Mouse (Mus musculus) forebrain, embryonic 16.5 days (tissue): ENCODE measurements at regions not wholly inside any gene's neighbourhood (a gene's known extent, or its start where the extent isn't known, plus 50 kb on each side); places are given as distances from the start of the nearest gene placed in this dataset.
A peak's percentile ranks its signal among the peaks of the same experiment; 100 is the strongest.

ENCODE experiments used
- ATAC-seq: fragments of 200-750 bp; cut with Nextera tagmentation; 2 replicates; pipeline ENCODE4 v1.8.0; 2017; ENCODE audit warnings: mild to moderate bottlenecking, moderate library complexity
- H3K27ac ChIP-seq: fragments of 300-500 bp; sonication (generic); 2 replicates; pipeline ENCODE4 v1.5.1; 2014; ENCODE audit warnings: low read length, control low read depth
- H3K27me3 ChIP-seq: fragments of 300-500 bp; sonication (generic); replicated peaks from 2 replicates; pipeline ENCODE4 v1.6.1; 2014; ENCODE audit warnings: low read length; ENCODE audit not compliant: control insufficient read depth, insufficient read depth
- H3K36me3 ChIP-seq: fragments of 300-500 bp; sonication (generic); 2 replicates; pipeline ENCODE4 v1.6.1; 2014; ENCODE audit not compliant: control insufficient read depth, insufficient read depth
- H3K4me1 ChIP-seq: fragments of 300-500 bp; sonication (generic); replicated peaks from 2 replicates; pipeline ENCODE4 v1.6.1; 2014; ENCODE audit warnings: low read length; ENCODE audit not compliant: control insufficient read depth, insufficient read depth
- H3K4me2 ChIP-seq: fragments of 300-500 bp; sonication (generic); 2 replicates; pipeline ENCODE4 v1.6.1; 2014; ENCODE audit warnings: mild to moderate bottlenecking, low read length, control low read depth
- H3K4me3 ChIP-seq: fragments of 300-500 bp; sonication (generic); replicated peaks from 2 replicates; pipeline ENCODE4 v1.5.1; 2014; ENCODE audit warnings: mild to moderate bottlenecking, low read length, control low read depth
- H3K9ac ChIP-seq: fragments of 300-500 bp; sonication (generic); replicated peaks from 2 replicates; pipeline ENCODE4 v1.6.1; 2014; ENCODE audit warnings: low read depth, low read length, control low read depth
- H3K9me3 ChIP-seq: fragments of 300-500 bp; sonication (generic); 2 replicates; pipeline ENCODE4 v1.6.1; 2016; ENCODE audit warnings: low read length; ENCODE audit not compliant: control insufficient read depth
- WGBS: fragments of 180-500 bp; shearing (Covaris S2); extraction: QIAGEN DNeasy Blood & Tissue Kit; methylation state at CpG from one replicate; pipeline ENCODE4 v1.1.7; 2014; 5-methylcytosine and 5-hydroxymethylcytosine counted together

DNA sequence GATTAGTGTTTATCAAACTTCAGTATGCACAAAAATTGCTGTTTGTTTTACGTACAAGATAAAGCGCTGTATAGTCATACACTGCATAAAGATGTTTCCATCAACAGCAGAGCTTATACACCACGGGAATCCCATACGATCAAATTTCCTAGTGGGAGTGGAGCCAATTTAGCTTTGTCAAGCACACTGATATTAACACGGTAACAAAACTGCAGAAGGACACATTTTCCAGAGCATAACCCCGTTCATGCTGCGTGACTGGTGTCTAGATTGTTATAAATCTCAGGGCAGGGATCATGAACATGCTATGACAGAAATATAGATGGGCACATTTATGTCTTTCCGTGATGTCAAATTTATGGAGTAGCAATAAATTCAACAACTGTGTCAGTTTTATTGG lies 302.6 kb upstream of the C030005K15Rik start:
- Histone ChIP-seq H3K4me1 (no peaks in the 10 kb centered on the region), H3K9me3 (no peaks in the 10 kb centered on the region), H3K36me3 (no peaks in the 10 kb centered on the region), H3K4me3 (no peak overlapping the region), H3K9ac (no peak overlapping the region), H3K4me2 (no peak overlapping the region), H3K27ac (no peak overlapping the region), H3K27me3 (no peaks in the 10 kb centered on the region)
- 76% methylated on average over 8 of the region's 8 CpGs for WGBS
- ATAC-seq, result no peak

DNA sequence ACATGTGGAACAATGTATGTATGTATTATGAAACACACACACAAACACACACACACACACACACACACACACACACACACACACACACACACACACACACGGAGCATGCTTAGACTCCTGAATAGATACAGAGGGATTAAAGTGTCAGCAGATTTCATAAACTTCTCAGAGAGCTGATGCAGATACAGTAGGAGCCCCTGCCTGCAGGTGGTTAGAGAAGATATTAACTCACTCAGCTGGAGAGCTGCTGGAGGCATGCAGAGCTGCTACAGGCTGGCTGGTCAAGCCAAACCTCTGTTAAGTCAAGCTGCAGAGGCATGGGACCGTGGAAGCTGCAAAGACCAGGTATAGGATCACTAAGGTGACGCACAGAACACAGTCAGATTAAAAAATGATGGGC lies 303.1 kb upstream of the C030005K15Rik start:
- no peak for ATAC-seq

DNA sequence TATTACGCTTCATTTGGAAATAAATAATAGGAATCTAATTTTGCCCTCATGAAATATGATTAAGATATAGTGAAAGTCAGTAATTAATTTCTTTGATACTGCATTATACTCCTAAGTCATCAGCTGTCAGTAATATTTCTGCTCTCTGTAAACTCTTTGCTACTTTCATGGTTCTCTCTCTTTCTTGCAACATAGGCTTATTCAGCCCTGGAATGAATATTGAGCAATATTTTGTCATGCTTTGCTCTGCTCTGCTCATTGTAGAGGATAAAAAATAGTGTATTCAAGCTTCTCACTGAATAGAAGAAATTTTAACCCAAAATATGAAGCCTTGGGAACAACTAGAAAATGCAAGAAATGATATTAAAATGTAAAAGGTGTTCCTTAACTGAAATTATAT lies 306.1 kb upstream of the C030005K15Rik start:
- no peak overlapping the region for H3K9ac ChIP-seq
- H3K36me3 ChIP-seq, result no peaks in the 10 kb centered on the region
- no peaks in the 10 kb centered on the region for H3K4me1 ChIP-seq
- no peak overlapping the region for H3K4me3 ChIP-seq
- no peaks in the 10 kb centered on the region for H3K27me3 ChIP-seq
- WGBS, result 100% methylated on average over 1 of the region's 1 CpGs
- H3K4me2 ChIP-seq, result no peak overlapping the region
- H3K27ac ChIP-seq, result no peak overlapping the region
- no peak for ATAC-seq
- H3K9me3 ChIP-seq, result no peaks in the 10 kb centered on the region

More for the DNA sequence above, 303.1 kb upstream of the C030005K15Rik start:
- Histone ChIP-seq H3K4me1 (no peaks in the 10 kb centered on the region), H3K9me3 (no peaks in the 10 kb centered on the region), H3K4me3 (no peak overlapping the region), H3K27ac (no peak overlapping the region), H3K9ac (no peak overlapping the region), H3K27me3 (no peaks in the 10 kb centered on the region), H3K4me2 (no peak overlapping the region), H3K36me3 (no peaks in the 10 kb centered on the region)
- WGBS, result 69% methylated on average over 3 of the region's 3 CpGs

DNA sequence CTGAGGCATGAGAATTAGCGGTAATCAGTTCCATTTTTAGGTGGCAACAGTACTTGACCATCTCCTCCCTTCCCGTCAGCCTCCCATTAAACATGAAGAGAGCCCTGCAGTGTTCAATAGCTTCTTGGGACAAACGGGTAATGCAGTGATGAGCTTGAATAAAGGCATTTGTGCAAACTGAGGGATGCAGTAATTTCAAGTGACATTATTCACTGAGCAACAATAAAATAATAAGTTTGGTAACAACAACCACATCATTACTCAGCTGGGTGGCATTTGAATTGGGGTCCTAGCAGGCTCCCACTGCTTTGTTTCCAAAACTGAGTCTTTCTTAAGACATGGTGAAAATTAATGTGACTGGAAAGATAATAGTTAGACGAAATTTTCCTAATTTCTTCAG lies 315.2 kb upstream of the C030005K15Rik start:
- H3K27me3 ChIP-seq, result no peaks in the 10 kb centered on the region
- no peak overlapping the region for H3K27ac ChIP-seq
- no peak overlapping the region for H3K4me3 ChIP-seq
- no peaks in the 10 kb centered on the region for H3K9me3 ChIP-seq
- H3K4me2 ChIP-seq, result no peak overlapping the region
- ATAC-seq, result no peak
- H3K9ac ChIP-seq, result no peak overlapping the region
- WGBS, result 37% methylated on average over 4 of the region's 4 CpGs
- H3K4me1 ChIP-seq, result no peaks in the 10 kb centered on the region
- H3K36me3 ChIP-seq, result no peaks in the 10 kb centered on the region

DNA sequence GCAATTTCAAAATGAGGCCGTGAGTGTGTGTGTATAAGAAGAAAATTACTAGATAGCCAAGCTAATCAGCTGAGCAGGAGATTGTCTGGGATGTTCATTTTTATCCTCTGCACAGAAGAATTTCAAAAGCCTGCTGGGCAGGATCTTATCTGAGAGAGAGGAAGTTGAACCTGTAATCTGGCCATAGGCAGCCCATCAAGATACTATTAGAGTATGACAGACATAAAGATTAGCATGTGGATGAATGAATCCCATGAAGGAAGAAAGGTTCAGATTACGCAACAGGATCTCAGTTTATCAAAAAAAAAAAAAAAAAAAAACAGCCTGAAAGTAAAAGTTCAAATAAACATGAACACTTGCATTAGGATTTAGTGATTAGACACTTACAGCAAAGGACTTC lies 317.3 kb upstream of the C030005K15Rik start:
- H3K4me3 ChIP-seq, result no peak overlapping the region
- no peaks in the 10 kb centered on the region for H3K4me1 ChIP-seq
- no peaks in the 10 kb centered on the region for H3K27me3 ChIP-seq
- ATAC-seq, result no peak
- no peak overlapping the region for H3K4me2 ChIP-seq
- 78% methylated on average over 2 of the region's 2 CpGs for WGBS
- no peaks in the 10 kb centered on the region for H3K9me3 ChIP-seq
- no peaks in the 10 kb centered on the region for H3K36me3 ChIP-seq
- H3K9ac ChIP-seq, result no peak overlapping the region
- no peak overlapping the region for H3K27ac ChIP-seq

DNA sequence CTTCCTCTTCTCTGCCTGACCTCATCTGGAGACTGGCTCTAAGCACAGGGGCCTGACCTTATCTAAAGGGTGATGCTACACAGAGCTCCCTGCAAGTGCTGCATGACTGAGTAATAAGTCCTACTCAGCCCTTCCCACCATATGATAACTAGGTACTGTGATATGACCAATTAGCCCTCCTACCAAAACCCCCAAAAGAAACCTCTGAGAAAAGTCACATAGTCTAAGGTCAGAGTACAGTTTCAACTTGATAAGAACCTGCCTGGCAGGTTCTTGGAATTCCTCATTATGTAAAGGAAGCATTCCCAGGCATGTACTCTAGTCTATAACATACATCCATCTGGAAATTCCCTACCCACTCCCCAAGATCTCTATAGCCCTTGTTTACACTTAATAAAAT lies 318.0 kb upstream of the C030005K15Rik start:
- Histone ChIP-seq H3K9me3 (no peaks in the 10 kb centered on the region), H3K27ac (no peak overlapping the region), H3K4me2 (no peak overlapping the region), H3K9ac (no peak overlapping the region), H3K36me3 (no peaks in the 10 kb centered on the region), H3K27me3 (no peaks in the 10 kb centered on the region), H3K4me1 (no peaks in the 10 kb centered on the region), H3K4me3 (no peak overlapping the region)
- no peak for ATAC-seq

DNA sequence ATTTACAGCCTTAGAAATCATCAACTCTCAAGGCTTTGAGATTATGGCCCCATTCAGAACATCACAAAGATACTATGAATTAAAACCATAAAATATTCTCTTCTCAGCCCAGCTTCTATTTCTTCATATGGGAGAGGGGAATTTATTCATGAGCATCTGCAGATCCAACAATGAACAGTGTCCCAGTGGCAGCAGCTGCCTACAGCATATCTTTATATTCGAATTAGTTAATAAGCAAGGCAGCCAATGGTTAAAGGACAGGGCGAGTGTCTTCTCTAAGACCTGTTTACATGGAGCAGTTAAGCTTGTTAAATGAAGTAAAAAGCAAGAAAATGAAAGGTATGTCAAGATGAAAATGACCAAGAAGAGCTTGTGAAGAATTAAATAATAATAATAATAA lies 346.9 kb upstream of the C030005K15Rik start:
- Histone ChIP-seq H3K27ac (no peak overlapping the region), H3K9ac (no peak overlapping the region), H3K4me3 (no peak overlapping the region), H3K36me3 (no peaks in the 10 kb centered on the region), H3K27me3 (no peaks in the 10 kb centered on the region), H3K9me3 (no peaks in the 10 kb centered on the region), H3K4me2 (no peak overlapping the region), H3K4me1 (no peaks in the 10 kb centered on the region)
- WGBS, result 60% methylated on average over 2 of the region's 2 CpGs
- ATAC-seq, result peak; percentile 52; the same call in 1 of the 2 replicates

DNA sequence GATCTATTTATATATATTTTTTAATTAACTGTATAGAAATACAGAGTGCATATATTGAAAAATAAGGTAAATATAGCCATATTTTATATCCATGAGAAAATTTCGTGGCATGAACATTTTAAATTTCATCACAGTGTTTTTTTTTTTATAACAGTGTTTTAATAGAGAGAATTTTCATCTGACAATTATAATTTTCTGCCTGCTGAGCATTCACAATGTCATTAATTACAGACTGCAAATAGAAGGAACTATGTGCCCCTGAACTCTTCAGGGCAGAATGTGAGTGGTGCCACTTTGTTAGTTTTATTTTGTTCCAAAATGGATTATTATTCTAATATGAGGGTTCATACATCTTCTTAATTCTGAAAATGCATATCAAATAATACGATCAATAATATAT lies 358.3 kb upstream of the C030005K15Rik start:
- H3K36me3 ChIP-seq, result no peaks in the 10 kb centered on the region
- no peak overlapping the region for H3K27ac ChIP-seq
- no peak overlapping the region for H3K4me2 ChIP-seq
- WGBS, result 71% methylated on average over 2 of the region's 2 CpGs
- H3K27me3 ChIP-seq, result no peaks in the 10 kb centered on the region
- no peak overlapping the region for H3K9ac ChIP-seq
- no peaks in the 10 kb centered on the region for H3K9me3 ChIP-seq
- no peak for ATAC-seq
- no peaks in the 10 kb centered on the region for H3K4me1 ChIP-seq
- no peak overlapping the region for H3K4me3 ChIP-seq

DNA sequence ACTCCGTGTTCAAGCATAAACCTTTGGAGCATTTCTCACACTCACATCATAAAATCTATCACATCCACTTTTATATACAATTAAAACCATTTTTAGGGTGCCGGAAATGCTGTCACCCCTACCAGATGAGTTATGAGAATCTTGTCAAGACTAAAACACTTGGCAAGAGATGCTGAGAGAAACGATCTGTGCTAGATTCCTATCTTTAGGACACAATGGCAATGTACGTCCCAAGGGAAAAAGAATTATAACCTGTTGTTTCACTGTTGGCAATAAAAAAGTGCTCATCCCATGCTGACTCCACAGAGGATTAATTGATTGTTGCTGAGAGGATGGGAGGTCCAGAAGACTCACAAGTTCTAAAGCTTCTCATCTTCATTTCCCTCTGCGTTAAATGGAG lies 389.7 kb upstream of the C030005K15Rik start:
- Histone ChIP-seq H3K27ac (no peak overlapping the region), H3K4me3 (no peak overlapping the region), H3K9me3 (no peaks in the 10 kb centered on the region), H3K9ac (no peak overlapping the region), H3K27me3 (no peaks in the 10 kb centered on the region), H3K4me2 (no peak overlapping the region), H3K36me3 (no peaks in the 10 kb centered on the region), H3K4me1 (no peaks in the 10 kb centered on the region)
- no peak for ATAC-seq
- 87% methylated on average over 5 of the region's 5 CpGs for WGBS

DNA sequence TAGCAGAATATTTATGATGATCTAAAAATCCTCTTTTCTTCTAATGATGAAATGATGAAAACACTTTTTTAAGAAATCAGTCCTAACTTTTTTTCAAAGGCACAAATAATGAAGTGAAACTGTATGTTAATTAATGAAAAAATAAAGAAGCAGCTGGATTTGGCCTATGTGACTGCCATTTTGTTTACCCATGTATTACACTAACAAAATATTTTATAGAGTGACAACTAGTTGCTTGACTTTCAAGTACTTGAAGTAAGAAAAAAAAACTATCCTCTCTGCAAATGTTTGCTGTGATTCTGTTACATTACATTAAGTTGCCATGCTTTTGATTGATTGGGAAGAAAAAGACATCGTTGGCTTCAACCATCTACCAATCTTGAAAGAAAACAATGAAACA lies 399.2 kb upstream of the C030005K15Rik start:
- Histone ChIP-seq H3K9ac (no peak overlapping the region), H3K4me3 (no peak overlapping the region), H3K9me3 (no peaks in the 10 kb centered on the region), H3K4me1 (no peaks in the 10 kb centered on the region), H3K27me3 (no peaks in the 10 kb centered on the region), H3K27ac (no peak overlapping the region), H3K36me3 (no peaks in the 10 kb centered on the region), H3K4me2 (no peak overlapping the region)
- 95% methylated on average over 1 of the region's 1 CpGs for WGBS
- ATAC-seq, result no peak
